Mouse (Mus musculus) limb, embryonic 11.5 days (tissue): Measurements from ENCODE around the gene Gng2. TPM values are rescaled to one million over a fixed set of nuclear protein-coding genes. Genes with fewer than 3 reads are reported as not detected.

Experiments
- ATAC-seq: fragments of 200-750 bp; cut with Nextera tagmentation; 2 replicates; pipeline ENCODE4 v1.8.0; 2017; ENCODE audit warnings: low read depth; ENCODE audit not compliant: insufficient number of reproducible peaks, low FRiP score, low TSS enrichment
- DNase-seq: peaks from one replicate; pipeline ENCODE4 v3.0.0-alpha.2; 2015; ENCODE audit warnings: low spot score
- H3K27ac ChIP-seq: fragments of 300-500 bp; sonication (generic); replicated peaks from 2 replicates; pipeline ENCODE4 v1.5.1; 2014; ENCODE audit warnings: low read depth, mild to moderate bottlenecking, low read length
- H3K27me3 ChIP-seq: fragments of 300-500 bp; sonication (generic); 2 replicates; pipeline ENCODE4 v1.6.1; 2014; ENCODE audit warnings: mild to moderate bottlenecking, low read length, mixed read lengths; ENCODE audit not compliant: control insufficient read depth, insufficient read depth
- H3K36me3 ChIP-seq: fragments of 300-500 bp; sonication (generic); 2 replicates; pipeline ENCODE4 v1.6.1; 2014; ENCODE audit warnings: mild to moderate bottlenecking, low read length, moderate library complexity, mixed read lengths; ENCODE audit not compliant: control insufficient read depth, insufficient read depth
- H3K4me1 ChIP-seq: fragments of 300-500 bp; sonication (generic); 2 replicates; pipeline ENCODE4 v1.6.1; 2014; ENCODE audit warnings: low read length, mixed read lengths; ENCODE audit not compliant: control insufficient read depth, insufficient read depth
- H3K4me2 ChIP-seq: fragments of 300-500 bp; sonication (generic); 2 replicates; pipeline ENCODE4 v1.6.1; 2014; ENCODE audit warnings: low read depth, mild to moderate bottlenecking, moderate library complexity; ENCODE audit not compliant: severe bottlenecking
- H3K4me3 ChIP-seq: fragments of 300-500 bp; sonication (generic); 2 replicates; pipeline ENCODE4 v1.5.1; 2014; ENCODE audit warnings: low read depth, low read length
- H3K9ac ChIP-seq: fragments of 300-500 bp; sonication (generic); 2 replicates; pipeline ENCODE4 v1.6.1; 2014; ENCODE audit warnings: mild to moderate bottlenecking, low read length
- H3K9me3 ChIP-seq: fragments of 300-500 bp; sonication (generic); 2 replicates; pipeline ENCODE4 v1.6.1; 2016; ENCODE audit warnings: low read length; ENCODE audit not compliant: control insufficient read depth
- WGBS: fragments of 180-500 bp; shearing (Covaris S2); extraction: QIAGEN DNeasy Blood & Tissue Kit; methylation state at CpG from one replicate; pipeline ENCODE4 v1.1.7; 2014; 5-methylcytosine and 5-hydroxymethylcytosine counted together
- polyA plus RNA-seq: library from polyadenylated mRNA; unstranded; fragments of >200 nt; fragmentation: Nextera tagmentation; extraction: Ambion mirVana; gene quantifications from 2 replicates; pipeline ENCODE4 v1.2.1, GENCODE M21; 2014

Gene Gng2
- polyA plus RNA-seq, 1 experiment from 2014 or later, result 73.9 TPM

DNA sequence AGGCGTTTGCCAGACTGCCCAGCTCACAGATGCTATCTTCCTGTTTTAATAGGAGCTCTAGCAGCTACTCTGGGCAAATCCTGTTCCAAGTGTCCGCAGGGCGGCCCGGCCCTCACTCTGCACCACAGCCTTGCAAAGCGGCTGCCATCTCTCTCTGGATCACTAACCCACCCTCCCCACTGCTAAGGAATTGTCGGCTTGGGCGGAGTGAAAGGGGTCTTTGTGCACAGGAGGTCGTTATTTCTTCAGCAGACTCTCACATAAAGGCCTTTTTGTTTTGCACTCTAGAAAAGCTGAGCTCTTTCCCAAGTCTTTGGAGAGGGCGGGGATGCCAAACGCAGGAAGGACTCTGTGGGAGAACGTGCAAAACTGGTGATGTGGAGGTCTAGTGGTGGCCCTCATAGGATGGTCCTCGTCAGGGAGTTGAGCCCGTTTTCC is 57.2 kb downstream of the Gng2 start:
- H3K9ac ChIP-seq, result no peak overlapping the region
- ATAC-seq (peak; percentile 84), DNase-seq (peak; percentile 57)
- H3K9me3 ChIP-seq, result no peaks in the 10 kb centered on the region
- H3K4me3 ChIP-seq, result no peak overlapping the region
- no peak overlapping the region for H3K4me2 ChIP-seq
- no peaks in the 10 kb centered on the region for H3K4me1 ChIP-seq
- WGBS, result 54% methylated on average over 13 of the region's 13 CpGs
- H3K27me3 ChIP-seq, result no peaks in the 10 kb centered on the region
- peak overlapping the region; percentile 80 for H3K27ac ChIP-seq
- no peaks in the 10 kb centered on the region for H3K36me3 ChIP-seq

DNA sequence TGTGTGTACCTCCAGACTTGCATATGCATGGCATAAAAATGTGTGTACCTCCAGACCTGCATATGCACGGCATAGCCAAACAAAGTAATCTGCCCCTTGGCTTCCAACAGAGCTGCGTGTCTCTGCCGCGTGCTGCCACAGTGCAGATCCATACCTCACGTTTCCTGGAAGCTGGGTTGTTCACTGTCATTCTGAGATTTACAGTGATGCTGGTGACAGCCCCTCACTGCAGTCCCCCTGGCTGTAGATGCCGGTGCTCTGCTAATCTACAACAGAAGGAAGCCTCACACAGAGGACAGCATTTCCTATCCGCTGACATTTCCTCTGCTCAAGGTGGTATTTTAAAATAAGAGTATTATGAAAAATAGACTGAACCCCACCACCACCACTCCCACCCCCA is 57.6 kb downstream of the Gng2 start:
- 71% methylated on average over 7 of the region's 7 CpGs for WGBS
- DNase-seq, result no peak
- ATAC-seq, result no peak
- no peak overlapping the region for H3K4me2 ChIP-seq
- H3K27me3 ChIP-seq, result no peaks in the 10 kb centered on the region
- no peaks in the 10 kb centered on the region for H3K36me3 ChIP-seq
- H3K4me1 ChIP-seq, result no peaks in the 10 kb centered on the region
- no peaks in the 10 kb centered on the region for H3K9me3 ChIP-seq
- H3K4me3 ChIP-seq, result no peak overlapping the region
- H3K9ac ChIP-seq, result no peak overlapping the region
- peak overlapping the region; percentile 80 for H3K27ac ChIP-seq

DNA sequence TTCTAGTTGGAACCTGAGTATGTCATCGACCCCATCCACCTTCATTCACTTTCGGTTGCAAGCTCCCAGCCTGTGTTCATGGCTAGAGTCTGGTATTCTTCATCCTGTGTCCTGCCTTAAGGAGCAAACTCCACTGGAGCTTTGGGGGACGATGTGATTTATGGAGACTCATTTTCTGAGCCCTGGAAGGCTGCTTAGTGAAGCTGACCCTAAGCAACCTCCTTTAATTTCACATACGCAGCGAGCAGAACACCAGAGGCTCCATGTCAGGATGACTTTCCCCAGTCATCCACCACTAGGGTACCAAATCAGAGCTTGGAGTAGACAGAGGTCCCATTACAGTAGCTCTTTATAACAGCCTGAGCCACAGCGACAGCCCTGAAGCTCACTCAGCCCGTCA is 59.9 kb downstream of the Gng2 start:
- WGBS, result 74% methylated on average over 7 of the region's 7 CpGs

DNA sequence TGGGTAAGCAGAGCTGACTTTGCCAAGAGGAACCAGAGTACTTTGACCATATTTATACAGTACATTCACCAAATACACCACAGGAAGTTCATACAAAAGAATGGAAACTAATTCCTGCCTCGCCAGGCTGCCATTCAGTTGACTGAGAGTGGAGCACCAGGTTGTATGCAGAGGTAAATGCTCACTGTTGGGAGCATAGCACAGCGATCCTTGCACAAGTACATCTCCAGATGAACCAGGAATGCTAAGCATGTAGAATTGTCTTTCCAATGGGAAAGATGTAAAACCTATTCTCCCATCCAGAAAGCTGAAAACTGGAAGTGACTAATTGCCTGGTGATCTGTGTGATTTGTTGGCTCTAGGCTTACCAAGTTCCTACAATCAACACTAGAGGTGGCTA is 61.1 kb downstream of the Gng2 start:
- H3K9ac ChIP-seq, result no peak overlapping the region
- 93% methylated on average over 2 of the region's 2 CpGs for WGBS
- no peaks in the 10 kb centered on the region for H3K27me3 ChIP-seq
- H3K27ac ChIP-seq, result no peak overlapping the region
- no peak overlapping the region for H3K4me3 ChIP-seq
- DNase-seq, result no peak
- no peak overlapping the region for H3K4me2 ChIP-seq
- no peaks in the 10 kb centered on the region for H3K4me1 ChIP-seq
- H3K36me3 ChIP-seq, result no peaks in the 10 kb centered on the region
- ATAC-seq, result no peak
- no peaks in the 10 kb centered on the region for H3K9me3 ChIP-seq

More for the DNA sequence above, 59.9 kb downstream of the Gng2 start:
- no peak overlapping the region for H3K4me3 ChIP-seq
- H3K4me2 ChIP-seq, result no peak overlapping the region
- ATAC-seq, result no peak
- no peaks in the 10 kb centered on the region for H3K4me1 ChIP-seq
- H3K9me3 ChIP-seq, result no peaks in the 10 kb centered on the region
- H3K9ac ChIP-seq, result no peak overlapping the region
- H3K36me3 ChIP-seq, result no peaks in the 10 kb centered on the region
- no peak for DNase-seq
- H3K27me3 ChIP-seq, result no peaks in the 10 kb centered on the region
- no peak overlapping the region for H3K27ac ChIP-seq

DNA sequence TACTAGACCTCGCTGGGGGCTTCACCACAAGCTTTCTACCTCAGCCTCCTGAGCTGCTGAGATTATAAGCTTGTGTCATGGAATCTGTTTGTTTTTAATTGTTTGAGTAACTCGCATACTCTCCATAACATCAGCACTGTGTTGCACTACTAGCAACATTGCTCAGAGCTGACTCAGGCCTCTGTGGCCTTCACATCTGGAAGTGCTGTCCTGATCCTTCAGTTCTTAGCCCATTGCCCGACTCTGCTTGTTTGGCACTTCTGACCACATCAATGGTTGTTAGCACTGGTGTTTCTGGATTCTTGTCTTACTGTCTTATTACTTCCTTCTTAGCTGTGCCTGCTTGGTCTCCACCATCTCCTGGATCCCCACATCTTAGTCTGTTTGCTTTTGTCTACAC is 64.5 kb downstream of the Gng2 start:
- no peak for DNase-seq
- Histone ChIP-seq H3K27me3 (no peaks in the 10 kb centered on the region), H3K9me3 (no peaks in the 10 kb centered on the region), H3K9ac (no peak overlapping the region), H3K4me2 (no peak overlapping the region), H3K4me1 (no peaks in the 10 kb centered on the region), H3K36me3 (no peaks in the 10 kb centered on the region), H3K4me3 (no peak overlapping the region), H3K27ac (no peak overlapping the region)
- ATAC-seq, result no peak
- 83% methylated on average over 3 of the region's 3 CpGs for WGBS

DNA sequence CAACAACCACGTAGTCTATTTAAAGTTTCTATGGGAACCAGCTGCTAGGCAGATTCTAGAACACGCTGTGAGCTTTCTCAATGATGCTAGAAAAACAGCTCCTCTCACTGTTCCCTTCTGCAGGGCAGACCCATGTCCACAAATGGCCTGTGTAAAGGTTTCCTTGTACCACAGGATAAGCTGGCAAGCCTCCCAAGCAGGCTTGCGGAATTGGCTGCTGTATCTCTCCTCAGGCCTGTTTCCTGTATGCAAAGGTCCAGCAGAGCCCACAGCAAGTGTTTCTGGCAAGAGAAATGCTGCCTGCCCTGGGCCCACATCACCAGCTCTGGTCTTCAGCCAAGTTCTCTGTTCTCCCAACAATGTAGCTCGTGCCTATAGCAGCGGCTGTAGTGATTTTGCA is 71.8 kb downstream of the Gng2 start:
- no peaks in the 10 kb centered on the region for H3K36me3 ChIP-seq
- no peak overlapping the region for H3K4me3 ChIP-seq
- no peak for ATAC-seq
- no peak overlapping the region for H3K27ac ChIP-seq
- H3K4me2 ChIP-seq, result no peak overlapping the region
- H3K27me3 ChIP-seq, result no peaks in the 10 kb centered on the region
- WGBS, result 85% methylated on average over 5 of the region's 5 CpGs
- no peak for DNase-seq
- no peak overlapping the region for H3K9ac ChIP-seq
- no peaks in the 10 kb centered on the region; the same call in 1 of the 2 replicates for H3K4me1 ChIP-seq
- H3K9me3 ChIP-seq, result no peaks in the 10 kb centered on the region

DNA sequence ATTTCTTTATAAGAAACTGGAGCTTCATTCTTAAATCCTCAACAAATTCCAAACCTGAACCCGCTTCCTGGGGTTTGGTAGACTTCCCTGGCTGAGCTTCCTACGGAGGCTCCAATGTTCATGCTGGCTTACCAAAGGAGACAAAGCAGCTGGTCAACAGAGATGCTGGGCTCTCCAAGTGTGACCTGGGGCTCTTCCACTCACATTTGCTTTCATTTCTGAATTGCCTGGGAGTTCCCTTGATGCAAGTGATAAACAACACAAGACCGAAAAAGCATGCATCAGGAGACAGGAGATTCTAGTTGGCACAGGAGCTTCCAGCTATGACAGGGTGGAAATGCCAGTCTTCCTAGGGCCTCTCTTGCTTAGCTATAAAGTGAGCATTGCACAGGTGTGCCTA is 72.6 kb downstream of the Gng2 start:
- no peak overlapping the region for H3K4me3 ChIP-seq
- no peaks in the 10 kb centered on the region for H3K36me3 ChIP-seq
- no peaks in the 10 kb centered on the region for H3K9me3 ChIP-seq
- DNase-seq (no peak), ATAC-seq (no peak)
- H3K27ac ChIP-seq, result no peak overlapping the region
- no peaks in the 10 kb centered on the region for H3K27me3 ChIP-seq
- 78% methylated on average over 3 of the region's 3 CpGs for WGBS
- H3K4me1 ChIP-seq, result no peaks in the 10 kb centered on the region; the same call in 1 of the 2 replicates
- H3K9ac ChIP-seq, result no peak overlapping the region
- H3K4me2 ChIP-seq, result no peak overlapping the region

DNA sequence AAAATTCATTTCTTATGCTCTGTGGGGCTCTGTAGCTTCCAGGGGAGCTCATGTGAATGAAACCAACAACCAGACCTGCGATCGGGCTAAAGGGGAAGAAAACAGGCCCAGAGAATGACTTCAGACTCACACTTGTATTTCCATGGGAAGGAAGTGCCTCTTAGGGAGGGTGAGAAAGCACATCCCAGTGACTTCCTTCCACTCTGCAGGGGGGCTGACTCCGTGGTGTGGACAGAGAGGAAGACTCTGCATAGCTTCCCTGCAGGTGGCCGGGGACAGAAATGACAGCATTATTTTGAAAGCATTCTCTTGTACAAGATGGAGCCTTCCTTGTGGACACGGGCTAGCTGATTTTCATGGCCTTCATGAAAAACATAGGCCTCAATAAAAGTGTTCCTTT is 73.4 kb downstream of the Gng2 start:
- no peaks in the 10 kb centered on the region for H3K9me3 ChIP-seq
- H3K4me2 ChIP-seq, result no peak overlapping the region
- no peaks in the 10 kb centered on the region; the same call in 1 of the 2 replicates for H3K4me1 ChIP-seq
- no peaks in the 10 kb centered on the region for H3K36me3 ChIP-seq
- DNase-seq, result no peak
- no peak overlapping the region for H3K27ac ChIP-seq
- no peaks in the 10 kb centered on the region for H3K27me3 ChIP-seq
- no peak overlapping the region for H3K4me3 ChIP-seq
- no peak for ATAC-seq
- no peak overlapping the region for H3K9ac ChIP-seq
- 47% methylated on average over 5 of the region's 5 CpGs for WGBS

DNA sequence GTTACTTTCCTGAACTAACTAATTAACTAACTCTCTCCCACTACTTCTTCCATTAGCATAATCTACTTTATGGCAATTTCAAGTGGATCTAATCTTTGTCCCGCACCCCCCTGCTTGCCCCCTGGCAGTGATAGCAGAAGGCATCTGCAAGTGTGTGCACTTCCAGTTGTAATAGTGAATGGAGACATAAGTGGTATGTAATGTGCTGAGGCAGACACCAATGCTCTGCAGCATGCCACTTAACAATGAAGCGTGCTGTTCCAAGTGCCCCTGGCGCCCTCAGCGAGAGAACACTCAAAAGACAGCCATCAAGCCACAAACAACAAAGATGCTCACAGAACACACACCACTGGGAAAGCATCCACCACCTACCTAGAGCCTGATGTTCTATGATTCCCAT is 76.9 kb downstream of the Gng2 start:
- 94% methylated on average over 4 of the region's 4 CpGs for WGBS

More for the DNA sequence above, 76.9 kb downstream of the Gng2 start:
- no peak overlapping the region for H3K4me3 ChIP-seq
- no peaks in the 10 kb centered on the region for H3K9me3 ChIP-seq
- no peaks in the 10 kb centered on the region for H3K36me3 ChIP-seq
- no peaks in the 10 kb centered on the region for H3K27me3 ChIP-seq
- H3K27ac ChIP-seq, result no peak overlapping the region
- no peak for ATAC-seq
- no peak overlapping the region for H3K4me2 ChIP-seq
- H3K9ac ChIP-seq, result no peak overlapping the region
- DNase-seq, result no peak
- H3K4me1 ChIP-seq, result no peaks in the 10 kb centered on the region; the same call in 1 of the 2 replicates
